Mouse (Mus musculus): ENCODE results near the gene Slc1a7.
A peak's percentile ranks its signal among the peaks of the same experiment; 100 is the strongest.

- 0 out of 2 replicates have a peak, but pooled peaks have one; percentile 3 for TF ChIP-seq CTCF (IDR thresholded peaks at IDR 0.05; ENCODE audit: low read depth, low read length)
- TF ChIP-seq POLR2A (IDR thresholded peaks at IDR 0.05; ENCODE audit: extremely low read depth, insufficient read depth, low read length): no peak
Measured at GRCm38 (mm10) chr4:108051687-108052274, 83.6 kb downstream of the Slc1a7 start.

Data from liver, adult 2 months (tissue).